11 mouse cellular contexts compared by ENCODE assay signal in genomic region chr5:130217406-130217805, GRCm38 (mm10).
"Had no signal": no experiment of that assay in that cellular context is flagged by ENCODE, and none has a peak within 500 bp of the region (broad histone marks: within the 10 kb centered on the region; RNA-seq: fewer than 3 reads in every experiment).

No protein-coding gene starts in this region.

- DNase-seq: kidney, postnatal 25 days; layer of hippocampus, postnatal 36 days; right cerebral cortex, postnatal 14 days; thymus, adult 18-20 months; thymus, postnatal 14 days had no signal

- H3K27me3 ChIP-seq: kidney, embryonic 15.5 days; limb, embryonic 12.5 days; liver, embryonic 15.5 days; lung, embryonic 15.5 days; midbrain, embryonic 13.5 days; stomach, embryonic 15.5 days had no signal

- H3K4me1 ChIP-seq: limb, embryonic 12.5 days; stomach, embryonic 15.5 days had no signal

- H3K9ac ChIP-seq: kidney, embryonic 15.5 days; limb, embryonic 12.5 days; liver, embryonic 15.5 days; lung, embryonic 15.5 days; midbrain, embryonic 13.5 days; stomach, embryonic 15.5 days had no signal

- H3K4me3 ChIP-seq: kidney, embryonic 15.5 days; limb, embryonic 12.5 days; liver, embryonic 15.5 days; lung, embryonic 15.5 days; midbrain, embryonic 13.5 days; stomach, embryonic 15.5 days had no signal

- H3K27ac ChIP-seq: kidney, embryonic 15.5 days; limb, embryonic 12.5 days; liver, embryonic 15.5 days; lung, embryonic 15.5 days; midbrain, embryonic 13.5 days; stomach, embryonic 15.5 days had no signal
